Mouse (Mus musculus): ENCODE measurements around the gene N4bp2.

Gene N4bp2

GRCm38 (mm10) chr5:65829059-65829458 is 65.7 kb downstream of the N4bp2 start:
- no peak for DNase-seq (ENCODE audit: low read depth, low spot score)

GRCm38 (mm10) chr5:65831917-65832618 is 68.7 kb downstream of the N4bp2 start:
- DNase-seq (ENCODE audit: low read depth, low spot score): no peak

GRCm38 (mm10) chr5:65833092-65833491 is 69.8 kb downstream of the N4bp2 start:
- no peak for DNase-seq (ENCODE audit: low read depth, low spot score)

DNA sequence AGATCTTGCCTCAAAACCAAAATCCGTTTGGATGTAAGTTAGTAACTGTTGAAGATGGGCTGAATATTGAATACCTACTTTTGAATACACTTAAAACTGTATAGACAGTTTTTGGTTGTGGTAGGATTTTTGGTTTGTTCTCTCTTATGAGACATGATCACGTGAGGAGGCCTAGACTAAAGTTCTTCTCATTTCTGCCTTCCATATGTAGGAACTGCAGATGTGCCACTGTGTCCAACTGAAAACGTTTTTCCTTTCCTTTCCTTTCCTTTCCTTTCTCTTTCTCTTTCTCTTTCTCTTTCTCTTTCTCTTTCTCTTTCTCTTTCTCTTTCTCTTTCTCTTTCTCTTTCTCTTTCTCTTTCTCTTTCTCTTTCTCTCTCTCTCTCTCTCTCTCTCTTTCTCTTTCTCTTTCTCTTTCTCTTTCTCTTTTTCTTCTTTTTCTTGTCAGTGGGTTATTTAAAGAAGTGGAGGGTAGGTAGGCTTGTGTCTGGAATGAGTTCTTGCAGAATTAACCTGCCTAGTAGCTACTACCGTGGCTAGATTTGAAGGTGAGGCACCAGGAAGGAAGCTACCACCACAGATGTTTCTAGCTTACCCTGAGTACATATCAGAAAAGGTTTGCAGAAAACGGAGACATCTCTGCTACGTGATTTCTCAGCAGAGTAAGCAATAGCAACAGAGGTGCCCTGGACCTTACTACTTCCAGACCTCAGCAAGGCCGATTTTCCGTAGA is 70.6 kb downstream of the N4bp2 start:
- DNase-seq (ENCODE audit: low read depth, low spot score): no peak

GRCm38 (mm10) chr5:65838053-65838452 is 74.7 kb downstream of the N4bp2 start:
- DNase-seq (ENCODE audit: low read depth, low spot score): no peak

DNA sequence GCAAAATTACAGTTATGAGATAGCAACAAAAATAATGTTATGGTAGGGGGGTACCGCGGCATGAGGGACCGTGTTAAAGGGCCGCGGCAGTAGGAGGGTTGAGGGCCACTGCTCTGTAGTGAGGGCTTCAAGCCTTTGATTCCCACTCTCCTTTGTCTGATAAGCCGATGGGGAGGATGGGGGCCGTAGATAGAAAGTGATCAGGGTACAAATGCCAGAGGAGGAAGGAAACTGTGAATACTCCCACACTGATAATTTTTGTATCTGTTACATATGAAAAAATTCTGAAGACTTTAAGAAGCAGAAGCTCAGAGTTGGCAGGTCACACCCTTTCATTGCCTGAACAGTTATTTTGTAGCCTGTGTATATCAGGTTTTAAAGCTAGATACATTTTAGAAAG is 79.6 kb downstream of the N4bp2 start:
- DNase-seq (ENCODE audit: low read depth, low spot score): no peak

DNA sequence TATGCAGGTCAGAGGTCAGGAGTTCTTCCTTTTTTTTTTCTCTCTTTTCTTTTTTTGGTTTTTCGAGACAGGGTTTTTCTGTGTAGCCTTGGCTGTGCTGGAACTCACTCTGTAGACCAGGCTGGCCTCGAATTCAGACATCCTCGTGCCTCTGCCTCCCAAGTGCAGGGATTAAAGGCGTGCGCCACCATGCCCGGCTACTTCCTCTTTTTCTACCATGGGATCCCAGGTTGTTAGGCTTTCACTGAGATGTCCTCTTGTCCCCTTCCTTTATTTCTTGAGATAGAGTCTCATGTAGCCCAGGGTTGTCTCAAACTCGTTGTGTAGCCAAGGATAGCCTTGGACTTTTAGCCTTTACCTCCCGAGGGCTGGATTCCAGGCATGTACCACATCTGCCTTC is 83.2 kb downstream of the N4bp2 start:
- DNase-seq (ENCODE audit: low read depth, low spot score): no peak

- DNase-seq (ENCODE audit: low read depth, low spot score): no peak
Observed at GRCm38 (mm10) chr5:65846958-65847357, 83.6 kb downstream of the N4bp2 start.

DNA sequence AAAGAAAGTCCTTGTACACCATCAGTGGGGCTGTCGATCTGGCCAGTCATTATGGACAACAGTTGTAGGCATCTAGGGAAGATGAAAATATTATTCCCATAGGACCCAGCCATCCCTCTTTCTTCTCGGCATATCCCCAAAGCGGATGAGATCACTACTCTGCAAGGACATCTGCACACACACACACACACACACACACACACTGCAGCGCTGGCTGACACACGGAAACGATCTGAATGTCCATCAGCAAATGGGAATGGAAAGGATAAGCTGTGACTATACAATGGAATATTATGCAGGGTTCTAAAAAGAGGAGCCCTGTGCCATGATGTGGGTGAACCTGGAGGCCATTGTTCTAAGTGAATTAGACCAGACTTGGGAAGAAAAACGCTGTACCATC is 84.3 kb downstream of the N4bp2 start:
- no peak for DNase-seq (ENCODE audit: low read depth, low spot score)

DNA sequence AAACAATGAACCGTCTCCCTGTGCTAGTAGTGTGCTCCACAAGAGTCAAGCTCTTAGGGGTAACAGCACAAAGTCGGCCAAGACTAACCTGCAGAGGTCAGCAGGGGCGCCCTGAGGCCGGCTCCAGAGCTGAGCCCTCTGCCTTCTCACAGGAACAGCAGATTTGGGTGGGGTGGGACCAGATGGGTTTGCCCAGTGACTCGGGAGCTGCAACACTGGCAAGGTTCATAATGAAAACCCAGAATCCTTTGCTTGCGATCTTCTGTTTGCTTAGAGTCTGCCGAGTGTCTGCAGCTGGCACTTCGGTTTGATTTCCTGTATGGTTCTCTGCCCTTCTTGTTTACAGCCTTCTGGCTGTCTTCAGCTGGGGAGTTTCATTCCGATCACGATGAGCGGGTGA is 87.4 kb downstream of the N4bp2 start:
- no peak for DNase-seq (ENCODE audit: low read depth, low spot score)

GRCm38 (mm10) chr5:65854786-65855191 is 91.5 kb downstream of the N4bp2 start:
- no peak for DNase-seq (ENCODE audit: low read depth, low spot score)

DNA sequence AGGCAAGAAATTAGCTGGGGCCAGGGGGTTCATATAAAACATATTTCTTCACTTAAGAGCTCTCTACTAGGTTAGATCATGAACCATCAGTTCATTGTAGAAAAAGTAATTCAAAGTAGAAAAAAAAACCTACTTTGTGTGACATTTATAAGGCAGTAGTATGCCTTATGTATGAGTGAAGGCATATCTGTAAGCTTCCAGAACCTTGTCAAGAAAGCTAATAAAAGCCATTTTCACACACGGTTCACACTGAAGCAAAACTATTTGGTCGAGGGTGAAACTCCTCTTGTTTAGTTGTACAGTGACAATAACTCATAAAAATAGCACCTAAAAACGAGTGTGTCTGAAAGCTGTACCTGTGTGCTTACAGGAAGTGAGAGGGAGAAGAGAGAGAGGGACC is 92.2 kb downstream of the N4bp2 start:
- DNase-seq (ENCODE audit: low read depth, low spot score): no peak

- no peak for DNase-seq (ENCODE audit: low read depth, low spot score)
Observed at GRCm38 (mm10) chr5:65856591-65857411, 93.5 kb downstream of the N4bp2 start.

GRCm38 (mm10) chr5:65857935-65858334 is 94.6 kb downstream of the N4bp2 start:
- no peak for DNase-seq (ENCODE audit: low read depth, low spot score)

- DNase-seq (ENCODE audit: low read depth, low spot score): no peak
Observed at GRCm38 (mm10) chr5:65858355-65858754, 95.0 kb downstream of the N4bp2 start.

- no peak for DNase-seq (ENCODE audit: low read depth, low spot score)
Observed at GRCm38 (mm10) chr5:65858898-65859297, 95.6 kb downstream of the N4bp2 start.

DNA sequence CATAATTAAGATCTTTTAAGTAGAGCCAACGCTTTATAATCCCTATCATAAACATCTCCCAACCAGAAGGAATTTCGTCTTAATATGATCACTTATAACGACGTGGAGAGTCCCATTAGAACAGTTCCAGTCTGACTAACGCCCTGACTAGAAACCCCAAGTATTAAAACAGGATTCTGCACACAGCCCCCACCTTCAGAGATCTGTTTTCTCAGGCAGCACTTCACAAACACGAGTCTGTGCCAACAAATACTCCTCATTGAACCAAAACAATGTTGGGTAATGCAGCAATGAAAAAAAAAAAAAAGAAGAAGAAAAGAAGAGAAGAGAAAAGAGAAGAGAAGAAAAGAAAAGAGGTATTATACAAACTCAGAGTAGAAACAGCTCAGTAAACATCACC is 96.1 kb downstream of the N4bp2 start:
- no peak for DNase-seq (ENCODE audit: low read depth, low spot score)

- DNase-seq (ENCODE audit: low read depth, low spot score): no peak
Observed at GRCm38 (mm10) chr5:65860281-65861000, 97.1 kb downstream of the N4bp2 start.

- DNase-seq (ENCODE audit: low read depth, low spot score): no peak
Observed at GRCm38 (mm10) chr5:65861154-65861944, 98.0 kb downstream of the N4bp2 start, which contains the start of gene Rhoh. Rhoh (plus strand) TSS chr5:65861213.

GRCm38 (mm10) chr5:65862217-65862927 is 99.1 kb downstream of the N4bp2 start:
- no peak for DNase-seq (ENCODE audit: low read depth, low spot score)
